Mouse (Mus musculus) adipocyte (in vitro differentiated cells): ENCODE results near the gene Bloc1s3.

Source experiments
- DNase-seq: peaks from one replicate; pipeline ENCODE4 v3.0.0-alpha.2; 2016; ENCODE audit warnings: low spot score

Bloc1s3 gene

GRCm38 (mm10) chr7:19455186-19455585, 53.0 kb downstream of the Bloc1s3 start:
- no peak for DNase-seq
